In genomic region chr15:78521892-78522291, GRCm38 (mm10) we compare ENCODE assay signal across 17 mouse cellular contexts. TPM values are rescaled to one million over a fixed set of nuclear protein-coding genes. Genes with fewer than 3 reads are reported as not detected.
"Had no signal": no experiment of that assay in that cellular context is flagged by ENCODE, and none has a peak within 500 bp of the region (broad histone marks: within the 10 kb centered on the region; RNA-seq: fewer than 3 reads in every experiment).

No protein-coding gene starts in this region.

- H3K4me1 ChIP-seq: midbrain, embryonic 15.5 days; neural tube, embryonic 12.5 days; stomach, embryonic 15.5 days had no signal

- H3K9ac ChIP-seq: liver, embryonic 14.5 days; lung, embryonic 14.5 days; midbrain, embryonic 13.5 days; midbrain, embryonic 15.5 days; neural tube, embryonic 12.5 days; stomach, embryonic 15.5 days had no signal

- H3K4me2 ChIP-seq: lung, embryonic 14.5 days; midbrain, embryonic 13.5 days; midbrain, embryonic 15.5 days; neural tube, embryonic 12.5 days; stomach, embryonic 15.5 days had no signal

- H3K27ac ChIP-seq: liver, embryonic 14.5 days; midbrain, embryonic 13.5 days; midbrain, embryonic 15.5 days; neural tube, embryonic 12.5 days; stomach, embryonic 15.5 days; stomach, postnatal 0 days had no signal

- H3K4me3 ChIP-seq: midbrain, embryonic 10.5 days; midbrain, embryonic 13.5 days; midbrain, embryonic 15.5 days; neural tube, embryonic 12.5 days; stomach, embryonic 15.5 days had no signal

- H3K27me3 ChIP-seq: midbrain, embryonic 13.5 days; midbrain, embryonic 15.5 days; neural tube, embryonic 12.5 days; stomach, embryonic 15.5 days had no signal

- DNase-seq: lung, adult 18-20 months; lung, embryonic 14.5 days; lung, postnatal 10 days; lung, postnatal 4 days; right cerebral cortex, postnatal 14 days; thymus, adult 2 months; thymus, postnatal 36 days had no signal

- H3K9me3 ChIP-seq: midbrain, embryonic 10.5 days; midbrain, embryonic 13.5 days; midbrain, embryonic 15.5 days; neural tube, embryonic 12.5 days; stomach, embryonic 15.5 days had no signal

- H3K36me3 ChIP-seq: midbrain, embryonic 10.5 days; midbrain, embryonic 13.5 days; midbrain, embryonic 15.5 days; neural tube, embryonic 12.5 days; stomach, embryonic 15.5 days had no signal

- ATAC-seq: midbrain, embryonic 13.5 days; midbrain, embryonic 15.5 days had no signal

RNA-seq across cellular contexts. Expression of gene Sstr3, which starts 22.6 kb away (rescaled TPM):
- total RNA-seq: megakaryocyte-erythroid progenitor cell, adult 5-6 weeks; neutrophil, adult 5-6 weeks had no signal

RNA-seq across cellular contexts. Expression of gene Il2rb, which starts 26.8 kb away (rescaled TPM):
- polyA plus RNA-seq: midbrain, embryonic 10.5 days; midbrain, embryonic 13.5 days; neural tube, embryonic 12.5 days had no signal

RNA-seq across cellular contexts. Expression of gene Tmprss6, which starts 53.5 kb away (rescaled TPM):
- total RNA-seq: megakaryocyte, adult 5-6 weeks; megakaryocyte-erythroid progenitor cell, adult 5-6 weeks; neutrophil, adult 5-6 weeks had no signal
